Mouse (Mus musculus) forebrain, postnatal 0 days (tissue): ENCODE measurements around the gene Cd47. TPM values are rescaled to one million over a fixed set of nuclear protein-coding genes. Genes with fewer than 3 reads are reported as not detected.

Experiments used
- ATAC-seq: fragments of 200-750 bp; cut with Nextera tagmentation; 2 replicates; pipeline ENCODE4 v1.8.0; 2017; ENCODE audit warnings: mild to moderate bottlenecking, moderate library complexity
- DNase-seq: peaks from one replicate; pipeline ENCODE4 v3.0.0-alpha.2; 2015
- H3K27ac ChIP-seq: fragments of 300-500 bp; sonication (generic); 2 replicates; pipeline ENCODE4 v1.5.1; 2014; ENCODE audit warnings: low read depth, mild to moderate bottlenecking, antibody characterized with exemption, low read length, moderate library complexity, mixed read lengths
- H3K27me3 ChIP-seq: fragments of 300-500 bp; sonication (generic); 2 replicates; pipeline ENCODE4 v1.6.1; 2014; ENCODE audit warnings: mild to moderate bottlenecking, low read length, mixed read lengths; ENCODE audit not compliant: insufficient read depth
- H3K36me3 ChIP-seq: fragments of 300-500 bp; sonication (generic); 2 replicates; pipeline ENCODE4 v1.6.1; 2014; ENCODE audit warnings: mild to moderate bottlenecking, moderate library complexity; ENCODE audit not compliant: insufficient read depth
- H3K4me1 ChIP-seq: fragments of 300-500 bp; sonication (generic); 2 replicates; pipeline ENCODE4 v1.6.1; 2014; ENCODE audit warnings: antibody characterized with exemption; ENCODE audit not compliant: insufficient read depth
- H3K4me2 ChIP-seq: fragments of 300-500 bp; sonication (generic); 2 replicates; pipeline ENCODE4 v1.6.1; 2014; ENCODE audit warnings: low read depth, mild to moderate bottlenecking, moderate library complexity
- H3K4me3 ChIP-seq: fragments of 300-500 bp; sonication (generic); 2 replicates; pipeline ENCODE4 v1.5.1; 2014; ENCODE audit warnings: low read depth, low read length, mixed read lengths
- H3K9ac ChIP-seq: fragments of 300-500 bp; sonication (generic); 2 replicates; pipeline ENCODE4 v1.6.1; 2014; ENCODE audit warnings: mild to moderate bottlenecking
- H3K9me3 ChIP-seq: fragments of 300-500 bp; sonication (generic); 2 replicates; pipeline ENCODE4 v1.6.1; 2016; ENCODE audit warnings: low read length
- CTCF ChIP-seq: sonication (generic); IDR thresholded peaks from 2 replicates; pipeline ENCODE4 v1.5.1; 2016; ENCODE audit warnings: antibody characterized with exemption, control low read depth, low read depth
- WGBS: fragments of 180-500 bp; shearing (Covaris S2); extraction: QIAGEN DNeasy Blood & Tissue Kit; methylation state at CpG from one replicate; pipeline ENCODE4 v1.1.7; 2014; 5-methylcytosine and 5-hydroxymethylcytosine counted together
- polyA plus RNA-seq: library from polyadenylated mRNA; unstranded; fragments of >200 nt; fragmentation: Nextera tagmentation; extraction: Ambion mirVana; gene quantifications from 2 replicates; pipeline ENCODE4 v1.2.1, GENCODE M21; 2015
- total RNA-seq: library from RNA; depleted of rRNA; stranded (reverse); fragments of >200 nt; gene quantifications from 2 replicates; pipeline ENCODE4 v1.2.3, GENCODE M21; 2014

The Cd47 gene
- total and polyA plus RNA-seq, 2 experiments from 2014 or later, result 47.3 to 210 TPM

DNA sequence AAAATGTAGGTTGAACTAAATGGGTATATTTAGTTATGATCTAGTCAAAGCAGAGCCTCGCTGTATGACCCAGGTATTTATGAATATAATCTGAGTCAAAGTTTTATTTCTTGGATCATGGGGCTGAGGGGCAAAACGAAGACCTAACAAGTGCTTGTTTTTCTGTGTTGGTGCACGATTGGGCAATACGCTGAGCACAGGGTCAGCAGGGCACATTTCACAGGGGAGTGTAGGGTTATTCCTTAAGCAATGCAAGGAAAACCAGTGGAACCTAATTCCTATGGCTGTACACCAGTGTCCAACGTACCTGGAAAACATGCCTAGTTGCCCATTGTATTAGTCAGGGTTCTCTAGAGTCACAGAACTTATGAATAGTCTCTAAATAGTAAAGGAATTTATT lies 12.6 kb upstream of the Cd47 start:
- H3K4me2 ChIP-seq, result no peak overlapping the region
- no peak overlapping the region for H3K9ac ChIP-seq
- DNase-seq (no peak), ATAC-seq (no peak)
- H3K4me3 ChIP-seq, result no peak overlapping the region
- 92% methylated on average over 5 of the region's 5 CpGs for WGBS
- H3K27me3 ChIP-seq, result no peaks in the 10 kb centered on the region
- H3K4me1 ChIP-seq, result no peaks in the 10 kb centered on the region
- TF ChIP-seq CTCF, result no peak
- no peaks in the 10 kb centered on the region for H3K9me3 ChIP-seq
- H3K27ac ChIP-seq, result no peak overlapping the region
- no peaks in the 10 kb centered on the region for H3K36me3 ChIP-seq

- no peak for ATAC-seq
- H3K4me1 ChIP-seq, result no peaks in the 10 kb centered on the region
- no peak for DNase-seq
- no peaks in the 10 kb centered on the region for H3K27me3 ChIP-seq
- H3K27ac ChIP-seq, result no peak overlapping the region
- TF ChIP-seq CTCF, result no peak
- 87% methylated on average over 9 of the region's 9 CpGs for WGBS
- H3K9ac ChIP-seq, result no peak overlapping the region
- no peaks in the 10 kb centered on the region for H3K9me3 ChIP-seq
- H3K4me3 ChIP-seq, result no peak overlapping the region
- H3K36me3 ChIP-seq, result no peaks in the 10 kb centered on the region
- H3K4me2 ChIP-seq, result no peak overlapping the region
These were observed 9.5 kb upstream of the Cd47 start for GRCm38 (mm10) chr16:49790575-49791465.

DNA sequence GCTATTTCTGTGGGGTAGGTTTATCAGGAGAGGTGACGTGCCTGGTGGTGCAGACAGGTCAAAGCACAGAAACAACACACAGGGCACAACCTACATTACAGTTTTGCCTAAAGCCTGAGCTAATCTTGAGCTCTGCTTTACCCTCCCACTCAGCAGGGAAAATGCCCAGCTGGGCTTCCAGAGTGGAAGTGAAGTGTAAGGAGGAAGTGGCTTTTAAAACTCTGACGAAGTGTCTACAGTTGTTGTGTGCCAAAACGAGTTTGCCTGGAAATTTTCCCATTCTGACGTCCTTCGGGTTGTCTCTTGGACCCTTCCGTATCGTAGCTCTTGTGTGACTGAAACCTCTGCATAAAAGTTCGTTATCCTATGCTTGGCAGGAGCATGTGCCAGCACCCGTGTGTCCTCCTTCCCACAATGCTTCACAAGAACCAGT lies 7.9 kb upstream of the Cd47 start:
- TF ChIP-seq CTCF, result no peak
- no peaks in the 10 kb centered on the region for H3K27me3 ChIP-seq

DNA sequence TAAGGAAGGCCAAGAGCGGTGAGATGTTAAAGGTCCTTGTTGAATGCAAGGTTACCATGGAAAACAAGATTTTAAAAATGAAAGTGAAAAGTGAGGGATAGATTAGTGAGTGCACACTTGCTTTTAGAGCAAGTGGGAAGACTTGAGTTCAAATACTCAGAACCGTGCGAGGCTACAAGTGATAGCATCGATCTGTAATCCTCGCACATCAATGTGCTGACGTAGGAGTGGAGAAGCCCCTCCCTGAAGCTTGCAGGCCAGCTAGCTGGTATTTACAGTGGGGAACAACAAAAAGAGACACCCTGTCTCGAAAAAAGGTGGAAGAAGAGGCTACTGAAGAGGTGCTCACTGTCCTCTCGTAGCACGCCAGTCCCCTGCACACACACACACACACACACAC lies 6.7 kb upstream of the Cd47 start:
- WGBS, result 90% methylated on average over 9 of the region's 9 CpGs
- no peaks in the 10 kb centered on the region for H3K27me3 ChIP-seq
- no peak for ATAC-seq
- TF ChIP-seq CTCF, result no peak
- no peak overlapping the region for H3K4me3 ChIP-seq
- H3K9me3 ChIP-seq, result no peaks in the 10 kb centered on the region
- no peaks in the 10 kb centered on the region for H3K4me1 ChIP-seq
- no peak overlapping the region for H3K4me2 ChIP-seq
- no peaks in the 10 kb centered on the region for H3K36me3 ChIP-seq
- no peak for DNase-seq
- H3K9ac ChIP-seq, result no peak overlapping the region
- no peak overlapping the region for H3K27ac ChIP-seq

More for the DNA sequence above, 7.9 kb upstream of the Cd47 start:
- Histone ChIP-seq H3K36me3 (no peaks in the 10 kb centered on the region), H3K9ac (no peak overlapping the region), H3K4me2 (no peak overlapping the region), H3K4me3 (no peak overlapping the region), H3K9me3 (no peaks in the 10 kb centered on the region), H3K4me1 (no peaks in the 10 kb centered on the region), H3K27ac (no peak overlapping the region)
- 37% methylated on average over 9 of the region's 9 CpGs for WGBS
- ATAC-seq (no peak), DNase-seq (no peak)

GRCm38 (mm10) chr16:49796271-49796670 lies 4.1 kb upstream of the Cd47 start:
- Histone ChIP-seq H3K9ac (no peak overlapping the region), H3K27me3 (no peaks in the 10 kb centered on the region), H3K4me2 (no peak overlapping the region), H3K36me3 (no peaks in the 10 kb centered on the region), H3K4me1 (no peaks in the 10 kb centered on the region), H3K4me3 (no peak overlapping the region), H3K9me3 (no peaks in the 10 kb centered on the region), H3K27ac (no peak overlapping the region)
- DNase-seq (no peak), ATAC-seq (no peak)
- WGBS, result 89% methylated on average over 2 of the region's 2 CpGs
- TF ChIP-seq CTCF, result no peak

DNA sequence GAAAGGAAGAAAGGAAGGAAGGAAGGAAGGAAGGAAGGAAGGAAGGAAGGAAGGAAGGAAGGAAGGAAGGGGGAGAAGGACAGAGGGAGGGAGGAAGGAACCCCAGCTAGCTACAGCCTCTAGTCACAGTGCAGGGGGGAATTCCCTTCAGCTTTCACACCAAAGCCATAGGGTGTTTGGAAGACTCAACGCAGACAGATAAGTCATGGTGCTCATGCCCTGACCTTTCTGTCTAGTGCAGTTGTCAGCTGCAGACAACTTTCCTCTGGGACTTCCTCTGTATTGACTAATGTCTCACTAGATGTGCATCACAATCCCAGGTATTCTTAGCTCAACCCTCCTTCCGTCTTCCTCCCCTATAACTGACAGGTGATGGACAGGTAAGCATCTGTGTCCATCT lies 3.4 kb upstream of the Cd47 start:
- Histone ChIP-seq H3K9me3 (no peaks in the 10 kb centered on the region), H3K4me2 (no peak overlapping the region), H3K9ac (no peak overlapping the region), H3K4me1 (no peaks in the 10 kb centered on the region), H3K36me3 (no peaks in the 10 kb centered on the region), H3K4me3 (no peak overlapping the region), H3K27me3 (no peaks in the 10 kb centered on the region), H3K27ac (no peak overlapping the region)
- no peak for TF ChIP-seq CTCF
- DNase-seq (no peak), ATAC-seq (no peak)
- 90% methylated on average over 2 of the region's 2 CpGs for WGBS

DNA sequence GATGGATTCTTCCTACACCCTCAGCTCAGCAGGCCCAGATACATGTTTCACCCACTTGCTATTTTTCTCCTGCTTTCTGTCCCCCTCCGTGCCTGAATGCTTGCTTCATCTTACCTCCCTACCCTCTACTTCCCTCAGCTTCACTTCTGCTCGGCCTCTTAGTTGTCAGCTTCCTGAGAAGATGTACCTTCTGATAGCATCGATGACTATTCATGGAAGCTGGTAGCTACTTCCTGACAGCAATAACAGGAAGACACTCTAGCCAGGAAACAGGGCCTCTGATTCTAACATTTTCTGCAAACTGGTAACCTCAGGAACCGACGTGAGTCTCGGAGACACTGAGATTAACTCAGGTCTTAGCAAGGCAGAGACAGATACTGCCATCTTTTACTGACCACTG lies 1.5 kb upstream of the Cd47 start:
- H3K4me1 ChIP-seq, result 0 out of 2 replicates have a peak, but pooled peaks cover 1% of the 10 kb centered on the region
- TF ChIP-seq CTCF, result no peak
- no peaks in the 10 kb centered on the region for H3K36me3 ChIP-seq
- no peaks in the 10 kb centered on the region for H3K27me3 ChIP-seq
- WGBS, result 88% methylated on average over 6 of the region's 6 CpGs
- DNase-seq (no peak), ATAC-seq (no peak)
- no peak overlapping the region for H3K4me3 ChIP-seq
- H3K9me3 ChIP-seq, result no peaks in the 10 kb centered on the region
- H3K4me2 ChIP-seq, result no peak overlapping the region
- H3K9ac ChIP-seq, result no peak overlapping the region
- H3K27ac ChIP-seq, result no peak overlapping the region
